Mouse (Mus musculus) gastrocnemius, postnatal 25 days (tissue): ENCODE data around the gene Foxj1. TPM values are rescaled to one million over a fixed set of nuclear protein-coding genes. Genes with fewer than 3 reads are reported as not detected.

Experiments
- DNase-seq: peaks from one replicate; pipeline ENCODE4 v3.0.0; 2022
- total RNA-seq, 2 experiments: library from RNA; stranded (reverse); gene quantifications; 1 replicate in 1 of 2; 2 replicates in 1 of 2; pipeline ENCODE4 v1.2.3; 2021

Gene Foxj1
- total RNA-seq, 2 experiments from 2014 or later = 0.27 TPM; not detected in 1

DNA sequence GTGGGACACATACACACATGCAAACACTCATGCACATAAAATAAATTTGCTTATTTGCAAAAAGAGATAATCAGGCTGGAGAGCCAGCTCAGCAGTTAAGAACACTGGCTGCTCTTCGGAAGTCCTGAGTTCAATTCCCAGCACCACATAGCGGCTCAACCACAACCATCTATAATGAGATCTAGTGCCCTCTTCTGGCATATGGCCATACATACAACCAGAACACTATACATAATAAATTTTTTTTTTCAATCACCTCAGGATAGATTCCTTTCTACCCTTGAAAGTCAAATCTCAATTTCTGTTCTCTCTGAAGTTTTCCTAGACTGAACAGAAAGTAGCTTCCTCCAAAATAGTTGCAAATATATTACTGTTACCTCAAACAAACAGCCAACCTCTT, 29.8 kb downstream of the Foxj1 start:
- no peak for DNase-seq

DNA sequence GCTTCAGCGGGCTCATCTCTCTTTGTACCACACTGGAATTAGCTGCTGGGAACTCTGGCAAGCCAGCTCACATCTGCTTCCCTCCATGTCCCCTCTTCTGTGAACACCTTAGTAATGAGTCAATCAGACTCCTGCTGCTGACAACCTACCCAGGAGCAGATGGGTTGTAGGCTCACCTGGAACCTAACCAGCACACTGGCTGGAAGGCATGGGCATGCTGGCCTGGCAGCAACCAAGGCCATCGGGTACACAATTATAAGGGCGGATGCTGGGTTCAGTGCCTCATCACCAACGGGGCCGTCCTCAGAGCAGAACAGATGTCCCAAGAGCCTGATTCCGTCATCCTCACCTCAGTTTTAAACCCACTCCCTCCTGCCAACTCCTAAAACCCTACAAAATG, 36.6 kb downstream of the Foxj1 start:
- no peak for DNase-seq

DNA sequence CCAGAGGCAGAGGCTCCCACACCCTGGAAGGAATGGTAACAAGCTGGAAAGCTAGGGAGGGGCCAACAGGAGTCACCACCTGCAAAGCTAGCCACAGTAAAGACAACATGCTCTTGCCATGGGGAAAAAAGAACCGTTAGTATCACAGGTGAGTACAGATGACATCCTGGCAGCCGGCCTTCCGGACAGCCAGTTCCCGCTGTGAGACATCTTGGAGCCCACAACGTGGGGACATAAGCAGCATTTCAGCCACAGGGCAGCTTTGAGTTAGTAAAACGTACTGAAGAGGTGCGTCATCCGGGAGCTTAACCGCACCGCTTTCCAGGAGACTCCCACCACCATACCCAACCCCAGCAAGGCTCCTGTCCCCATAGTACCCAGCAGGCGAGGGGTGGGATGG, 37.0 kb downstream of the Foxj1 start:
- DNase-seq = no peak

DNA sequence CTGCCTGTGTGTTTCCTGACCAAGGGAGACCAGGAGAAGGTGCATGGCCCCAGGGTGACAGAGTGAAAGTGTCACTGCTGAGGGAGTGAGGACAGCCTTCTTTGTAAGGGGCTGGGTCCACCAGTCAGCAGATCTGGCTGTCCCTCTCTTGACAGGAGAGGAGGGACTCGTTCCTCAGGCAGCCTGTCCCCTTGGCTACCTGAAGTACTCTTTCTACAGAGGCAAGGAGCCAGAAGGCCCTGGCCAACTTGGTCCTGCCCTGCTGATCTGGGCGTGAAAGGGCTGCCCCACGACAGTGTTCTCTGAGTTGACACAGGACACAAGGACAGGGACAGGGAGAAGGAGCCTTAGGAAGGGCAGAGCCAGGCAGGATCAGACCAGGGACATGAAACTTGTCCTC, 38.2 kb downstream of the Foxj1 start:
- no peak for DNase-seq

DNA sequence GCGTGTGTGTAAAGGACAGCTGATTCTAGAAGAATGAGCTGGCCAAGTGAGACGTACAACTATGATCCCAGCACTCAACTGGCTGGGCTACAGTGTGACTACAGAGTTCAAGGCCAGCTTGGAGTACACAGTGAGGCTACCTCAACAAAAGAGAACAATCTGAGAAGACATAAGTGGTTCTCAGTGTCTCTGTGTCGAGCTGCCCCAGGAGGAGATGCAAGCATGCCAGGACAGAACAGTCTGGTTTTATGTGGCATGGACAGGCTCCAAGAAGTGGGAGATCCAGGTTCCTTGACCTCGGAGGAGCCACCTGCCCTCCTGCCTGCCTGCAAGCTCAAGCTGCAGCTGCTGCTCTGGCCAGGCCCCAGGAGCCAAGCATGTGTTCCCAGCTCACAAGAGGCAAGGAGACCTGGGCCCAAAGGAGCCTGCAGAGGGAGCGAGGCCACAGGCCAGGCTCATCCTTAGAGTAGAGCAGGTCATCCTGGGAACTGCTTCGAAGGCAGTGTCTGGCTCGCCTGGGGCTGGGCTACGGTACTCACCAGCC, 38.9 kb downstream of the Foxj1 start:
- DNase-seq = no peak

DNA sequence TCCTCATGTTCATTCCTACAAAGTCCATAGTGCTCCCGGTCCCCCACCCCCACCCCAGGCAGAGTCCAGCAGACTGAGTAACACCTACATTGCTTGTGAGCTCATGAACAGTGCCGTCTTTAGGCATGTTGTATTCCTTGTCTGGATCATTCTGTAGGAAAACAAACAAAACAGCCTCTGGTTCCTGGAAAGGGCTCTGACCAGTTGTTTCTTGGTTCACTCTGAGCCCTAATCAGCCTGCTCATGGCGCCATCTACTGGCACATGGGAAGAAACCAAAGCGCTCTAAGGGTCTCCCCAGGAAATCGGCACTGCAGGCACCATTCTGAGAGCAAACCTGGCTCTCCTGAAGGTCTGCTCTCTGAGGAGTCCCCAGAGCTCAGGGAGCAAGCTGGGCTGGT, 40.9 kb downstream of the Foxj1 start:
- no peak for DNase-seq

DNA sequence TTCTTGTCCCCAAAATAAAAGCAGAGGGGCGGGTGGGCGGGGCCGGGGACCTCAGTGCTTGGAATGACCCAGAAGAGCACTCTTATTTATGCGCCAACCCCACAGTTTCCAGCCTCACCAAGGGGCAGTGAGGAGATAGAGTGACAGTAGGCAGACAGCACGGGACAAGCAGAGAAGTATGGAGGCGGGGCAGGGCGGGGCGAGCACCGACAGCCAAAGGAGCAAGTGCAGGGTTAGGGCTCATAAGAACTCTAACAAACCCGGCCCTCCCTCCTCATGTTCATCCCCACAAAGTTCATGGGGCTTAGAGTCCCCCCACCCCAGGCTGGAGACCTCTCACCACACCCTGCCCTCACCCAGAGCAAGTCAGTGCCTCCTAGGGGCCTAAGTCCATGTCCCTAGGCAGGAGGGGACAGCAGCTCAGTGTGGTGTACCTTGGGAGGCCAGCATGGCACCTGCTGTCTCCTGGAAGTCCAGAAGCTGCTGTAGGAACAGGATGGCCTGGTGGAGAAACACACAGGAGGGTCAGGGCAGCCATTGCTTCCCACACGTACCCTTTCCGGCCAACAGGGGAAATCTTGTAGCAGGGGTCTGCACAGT, 41.6 kb downstream of the Foxj1 start:
- no peak for DNase-seq

DNA sequence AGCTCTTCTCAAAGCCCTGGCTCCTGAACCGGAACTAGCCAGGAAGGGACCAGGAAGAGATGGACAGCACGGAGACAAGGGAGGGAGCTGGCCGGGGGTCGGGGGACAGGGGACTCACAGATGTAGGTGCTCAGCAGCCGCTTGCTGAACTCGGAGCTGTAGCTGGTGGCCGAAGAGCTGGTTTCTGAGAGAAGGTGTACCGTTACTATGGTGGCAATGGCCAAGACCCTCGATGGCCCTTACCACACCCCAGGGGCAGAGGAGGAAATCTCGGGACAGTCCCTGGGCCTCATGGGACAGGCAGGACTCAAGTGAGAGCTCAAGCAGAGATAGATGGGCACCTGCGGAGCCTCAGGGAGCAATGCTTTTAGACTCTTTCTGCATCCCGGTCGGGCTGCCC, 42.8 kb downstream of the Foxj1 start:
- no peak for DNase-seq

DNA sequence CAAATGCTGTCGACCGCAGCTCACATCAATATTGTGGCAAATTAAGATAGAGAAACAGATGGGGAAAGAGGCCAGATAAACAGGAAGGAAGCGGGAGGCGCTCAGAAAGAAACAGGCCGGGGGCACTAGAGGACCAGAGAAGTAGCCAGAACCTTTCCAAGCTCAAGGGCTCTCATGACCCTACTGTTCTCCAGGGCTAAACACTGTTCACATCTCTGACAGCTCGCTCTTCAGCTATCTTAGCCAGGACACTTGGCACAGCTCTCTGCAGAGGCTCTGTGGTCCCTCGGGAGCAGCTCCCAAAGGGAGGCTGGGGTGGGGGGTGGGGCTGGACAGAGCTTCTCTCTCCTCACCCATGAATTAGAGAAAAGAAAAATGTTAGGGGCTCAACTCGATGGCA, 44.6 kb downstream of the Foxj1 start:
- DNase-seq = no peak

DNA sequence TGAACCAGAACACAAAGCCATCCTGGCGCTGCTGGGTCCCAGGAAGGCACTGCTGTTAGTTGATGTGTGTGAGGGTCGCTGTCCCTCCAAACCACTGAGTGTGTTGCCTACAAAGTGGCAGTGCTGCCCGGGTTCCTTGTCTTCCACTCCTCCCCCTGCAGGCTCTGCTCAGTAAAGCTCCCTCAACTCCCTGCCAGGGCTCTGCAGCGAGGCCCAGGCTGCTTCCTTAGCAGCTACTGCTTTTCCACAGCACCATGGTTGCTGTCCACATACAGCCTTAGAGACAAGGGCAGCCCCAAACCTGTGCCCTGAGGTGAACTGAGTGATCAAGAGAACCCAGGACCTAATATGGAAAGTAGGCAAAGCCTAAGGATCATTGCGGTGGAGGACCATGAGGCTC, 47.8 kb downstream of the Foxj1 start:
- no peak for DNase-seq

DNA sequence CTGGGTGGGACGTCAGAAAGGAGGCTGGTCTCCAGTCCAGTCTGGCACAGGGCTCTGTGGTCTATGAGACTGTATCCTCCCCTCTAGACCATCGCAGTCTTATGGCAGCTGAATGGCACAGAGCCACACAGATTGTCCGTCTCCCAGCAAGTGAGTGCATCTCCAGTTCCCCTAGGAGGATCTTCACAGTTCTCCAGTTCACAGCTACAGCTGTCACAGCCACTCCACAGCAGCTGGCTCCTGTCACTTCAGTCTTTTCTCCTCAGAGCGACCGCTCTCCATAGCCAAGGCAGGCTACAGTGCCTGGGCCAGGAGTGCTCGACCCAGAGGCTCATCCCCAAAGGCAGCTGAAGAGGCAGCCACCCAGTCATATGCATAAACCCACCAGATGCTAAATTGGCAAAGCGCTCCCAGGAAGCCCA, 49.4 kb downstream of the Foxj1 start:
- DNase-seq = no peak

DNA sequence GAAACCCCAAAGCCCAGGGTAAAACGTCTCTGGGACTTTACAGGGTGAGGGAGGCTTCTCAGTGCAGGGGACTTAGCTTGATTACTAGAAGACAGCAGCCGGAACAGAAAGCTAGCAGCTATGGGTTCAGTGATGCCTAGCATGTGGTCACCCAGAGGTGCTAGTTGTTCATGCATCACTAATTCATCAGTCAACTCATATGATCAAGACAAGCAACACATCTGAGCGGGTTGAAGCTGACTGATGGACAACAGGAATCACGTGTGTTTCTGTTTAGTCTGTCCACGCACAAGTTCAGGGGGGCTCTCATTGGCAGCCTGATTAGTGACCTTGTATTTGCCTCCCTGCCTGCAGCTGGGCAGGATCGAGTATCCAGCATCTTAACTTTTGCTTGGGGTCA, 51.2 kb downstream of the Foxj1 start:
- no peak for DNase-seq

DNA sequence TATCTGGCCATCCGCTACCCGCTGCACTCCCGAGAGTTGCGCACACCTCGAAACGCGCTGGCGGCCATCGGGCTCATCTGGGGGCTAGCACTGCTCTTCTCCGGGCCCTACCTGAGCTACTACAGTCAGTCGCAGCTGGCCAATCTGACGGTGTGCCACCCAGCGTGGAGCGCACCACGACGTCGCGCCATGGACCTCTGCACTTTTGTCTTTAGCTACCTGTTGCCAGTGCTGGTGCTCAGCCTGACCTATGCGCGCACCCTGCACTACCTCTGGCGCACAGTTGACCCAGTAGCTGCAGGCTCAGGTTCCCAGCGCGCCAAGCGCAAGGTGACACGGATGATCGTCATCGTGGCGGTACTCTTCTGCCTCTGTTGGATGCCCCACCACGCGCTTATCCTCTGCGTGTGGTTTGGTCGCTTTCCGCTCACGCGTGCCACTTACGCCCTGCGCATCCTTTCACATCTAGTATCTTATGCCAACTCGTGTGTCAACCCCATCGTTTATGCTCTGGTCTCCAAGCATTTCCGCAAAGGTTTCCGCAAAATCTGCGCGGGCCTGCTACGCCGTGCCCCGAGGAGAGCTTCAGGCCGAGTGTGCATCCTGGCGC, 52.2 kb downstream of the Foxj1 start:
- DNase-seq = no peak

DNA sequence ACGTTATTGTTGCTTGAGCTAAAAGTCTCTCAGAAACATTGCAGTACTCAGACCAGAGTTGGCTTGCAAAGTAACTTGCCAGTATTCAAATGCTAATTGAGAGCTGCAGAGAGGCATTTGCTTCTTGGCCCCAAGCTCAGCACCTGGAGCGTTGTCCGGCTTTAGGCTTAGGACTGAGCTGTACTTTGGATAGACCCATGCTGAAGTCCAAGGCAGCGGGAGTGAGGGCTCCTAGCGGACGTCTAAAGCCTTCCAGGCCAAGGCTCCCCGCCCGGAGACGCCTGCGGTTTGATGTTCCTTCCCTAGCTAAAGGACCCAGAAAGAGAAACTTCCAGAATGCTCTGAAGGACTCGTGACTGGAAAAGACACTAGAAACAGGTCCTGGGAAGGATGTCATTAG, 53.1 kb downstream of the Foxj1 start:
- DNase-seq = no peak

DNA sequence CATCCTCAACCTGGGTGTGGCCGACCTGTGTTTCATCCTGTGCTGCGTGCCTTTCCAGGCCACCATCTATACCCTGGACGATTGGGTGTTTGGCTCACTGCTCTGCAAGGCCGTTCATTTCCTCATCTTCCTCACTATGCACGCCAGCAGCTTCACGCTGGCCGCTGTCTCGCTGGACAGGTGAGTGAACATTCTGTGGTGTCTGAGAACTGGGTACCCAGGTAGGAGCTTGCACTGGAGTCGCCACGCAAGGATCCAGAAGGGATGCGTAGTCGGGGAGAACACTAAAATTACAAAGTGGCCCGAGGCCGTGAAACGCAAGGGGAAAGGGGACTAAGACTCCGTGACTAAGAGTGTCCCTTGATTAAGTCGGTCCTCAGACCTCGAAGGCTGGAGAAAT, 53.5 kb downstream of the Foxj1 start:
- no peak for DNase-seq

DNA sequence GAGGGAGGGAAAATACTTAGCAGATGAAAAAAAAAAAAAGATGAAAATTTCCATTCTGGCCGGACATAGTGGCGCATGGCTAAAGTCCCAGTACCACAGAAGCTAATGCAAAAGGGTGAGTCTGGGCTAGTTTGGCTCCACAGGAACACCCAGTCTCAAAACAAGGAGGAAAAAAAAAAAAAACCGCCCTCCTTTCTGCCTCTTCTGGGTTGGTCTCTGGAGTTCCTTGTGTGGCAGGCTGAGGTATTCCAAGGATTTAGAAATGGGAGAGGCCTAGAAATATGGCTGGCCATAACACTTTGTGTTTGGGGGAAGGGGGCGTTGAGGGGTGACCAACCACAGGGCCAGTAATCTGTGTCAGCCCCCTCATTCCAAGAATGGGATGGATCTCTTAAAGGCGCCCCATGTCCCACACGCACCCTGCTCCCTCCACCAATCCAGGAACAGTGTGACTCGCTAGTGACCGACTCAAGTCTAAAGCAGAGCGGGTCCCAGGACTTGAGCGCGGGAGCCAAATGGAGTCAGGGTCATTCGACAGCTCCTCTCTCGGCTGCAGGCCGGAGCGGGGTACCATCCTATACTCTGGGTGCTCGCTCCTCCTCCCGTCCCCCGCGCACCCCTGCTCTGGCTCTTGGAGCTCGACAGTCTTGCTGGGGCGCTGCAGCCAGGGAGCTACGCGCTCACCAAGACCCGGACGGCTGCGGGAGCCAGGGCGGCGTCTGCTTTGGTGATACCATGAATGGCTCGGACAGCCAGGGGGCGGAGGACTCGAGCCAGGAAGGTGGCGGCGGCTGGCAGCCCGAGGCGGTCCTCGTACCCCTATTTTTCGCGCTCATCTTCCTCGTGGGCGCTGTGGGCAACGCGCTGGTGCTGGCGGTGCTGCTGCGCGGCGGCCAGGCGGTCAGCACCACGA, 54.2 kb downstream of the Foxj1 start, which contains the start of gene Galr2:
Galr2 (plus strand) TSS at position 189 of the 913 bp plus-strand sequence.
- DNase-seq = no peak

Other genes starting within 250 kb of the Foxj1 start
- gene Wbp2, start 248.4 kb downstream of the Foxj1 start, total RNA-seq = 10 to 100 TPM; 58.1 to 64.4 TPM
- 10 to 100 TPM in 1 of 2 experiments, 1 to 10 TPM in 1; 7.9 to 14.5 TPM for gene Trim47, start 208.2 kb downstream of the Foxj1 start, total RNA-seq
- gene Trim65, start 204.3 kb downstream of the Foxj1 start, total RNA-seq = 1 to 10 TPM; 5.1 to 5.4 TPM
- 10 to 100 TPM; 48.7 to 50.8 TPM for gene Mrpl38, start 196.5 kb downstream of the Foxj1 start, total RNA-seq
- gene Fbf1, start 167.2 kb downstream of the Foxj1 start, total RNA-seq = 10 to 100 TPM in 1 of 2 experiments, 1 to 10 TPM in 1; 8.8 to 11.4 TPM
- 10 to 100 TPM; 19.9 to 22.5 TPM for gene Ten1, start 136.5 kb downstream of the Foxj1 start, total RNA-seq
- gene Acox1, start 136.4 kb downstream of the Foxj1 start, total RNA-seq = 10 to 100 TPM; 56.1 to 73.6 TPM
- gene Evpl, start 97.3 kb downstream of the Foxj1 start, total RNA-seq = under 1 TPM; 0.05 to 0.13 TPM
- gene Srp68, start 61.2 kb downstream of the Foxj1 start, total RNA-seq = 10 to 100 TPM; 65.8 to 75.9 TPM
- under 1 TPM in 1 of 2 experiments, not detected in 1; 0.31 TPM for gene Galr2, start 54.5 kb downstream of the Foxj1 start, total RNA-seq
- gene Exoc7, start 28.2 kb downstream of the Foxj1 start, total RNA-seq = 10 to 100 TPM; 66.5 to 69.1 TPM
- gene Rnf157, start 77.6 kb upstream of the Foxj1 start, total RNA-seq = 10 to 100 TPM; 21.8 to 31.4 TPM
- 10 to 100 TPM; 35.9 to 40.4 TPM for gene Ubald2, start 98.7 kb upstream of the Foxj1 start, total RNA-seq
- gene Qrich2, start 130.8 kb upstream of the Foxj1 start, total RNA-seq = not detected
- gene Prpsap1, start 158.8 kb upstream of the Foxj1 start, total RNA-seq = 10 to 100 TPM; 17.0 to 18.9 TPM
- gene Sphk1, start 195.5 kb upstream of the Foxj1 start, total RNA-seq = 1 to 10 TPM in 1 of 2 experiments, under 1 TPM in 1; 0.94 to 2.0 TPM
- 10 to 100 TPM; 17.9 to 20.4 TPM for gene Ube2o, start 246.0 kb upstream of the Foxj1 start, total RNA-seq